19 mouse cellular contexts compared by ENCODE assay signal in the genomic region with DNA sequence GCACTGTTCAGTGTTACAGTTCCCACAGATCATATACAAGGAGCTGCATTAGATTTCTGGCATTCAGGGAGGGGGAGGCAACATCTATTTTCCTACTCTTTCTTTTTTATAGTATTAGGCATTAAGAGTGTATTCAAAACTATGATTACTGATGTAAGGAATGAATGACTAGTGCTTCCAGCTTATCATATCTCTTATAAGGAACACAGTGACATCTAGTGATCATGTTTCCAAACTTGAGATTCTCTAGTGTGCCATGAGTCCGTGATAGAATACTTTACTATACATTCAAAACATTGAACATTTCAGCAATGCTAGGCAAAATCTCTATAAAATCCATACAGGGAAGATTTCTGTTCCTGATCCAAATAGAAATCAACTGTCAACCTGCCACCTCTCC. TPM values are rescaled to one million over a fixed set of nuclear protein-coding genes. Genes with fewer than 3 reads are reported as not detected.
DNase-seq lines count a peak whose midpoint lies in the region; ATAC-seq and TF ChIP-seq lines count a peak whose summit lies in the region.
"Had no signal": no experiment of that assay in that cellular context is flagged by ENCODE, and none has a peak within 500 bp of the region (broad histone marks: within the 10 kb centered on the region; RNA-seq: fewer than 3 reads in every experiment).

No protein-coding gene starts in this region.

- 71% methylated on average over 1 of the region's 1 CpGs for WGBS in forebrain, embryonic 14.5 days
- WGBS in forebrain, embryonic 10.5 days: 71% methylated on average over 1 of the region's 1 CpGs
- 33% methylated on average over 1 of the region's 1 CpGs for WGBS in kidney, postnatal 0 days
- WGBS in lung, postnatal 0 days: 50% methylated on average over 1 of the region's 1 CpGs

- no peak overlapping the region for H3K27ac ChIP-seq in forebrain, embryonic 14.5 days (ENCODE audit: low read depth, low read length)
- no peak overlapping the region for H3K27ac ChIP-seq in forebrain, embryonic 10.5 days
- H3K27ac ChIP-seq in kidney, postnatal 0 days: no peak overlapping the region
- H3K27ac ChIP-seq in lung, postnatal 0 days (ENCODE audit: low read length): no peak overlapping the region
- H3K27ac ChIP-seq: forebrain, embryonic 12.5 days; heart, embryonic 13.5 days; hindbrain, embryonic 14.5 days; intestine, embryonic 15.5 days; liver, embryonic 13.5 days; neural tube, embryonic 12.5 days had no signal

- H3K4me3 ChIP-seq in forebrain, embryonic 14.5 days (ENCODE audit: low read depth, low read length): no peak overlapping the region
- H3K4me3 ChIP-seq in forebrain, embryonic 10.5 days: no peak overlapping the region
- no peak overlapping the region for H3K4me3 ChIP-seq in kidney, postnatal 0 days (replicated peaks; ENCODE audit: low read depth, low read length)
- H3K4me3 ChIP-seq in lung, postnatal 0 days (ENCODE audit: low read depth, low read length): no peak overlapping the region
- H3K4me3 ChIP-seq: forebrain, embryonic 12.5 days; heart, embryonic 13.5 days; intestine, embryonic 15.5 days; liver, embryonic 13.5 days; megakaryocyte, embryonic 14.5 days; neural tube, embryonic 12.5 days had no signal

- no peaks in the 10 kb centered on the region for H3K9me3 ChIP-seq in forebrain, embryonic 14.5 days (replicated peaks; ENCODE audit: control insufficient read depth, low read length)
- H3K9me3 ChIP-seq in forebrain, embryonic 10.5 days: no peaks in the 10 kb centered on the region
- H3K9me3 ChIP-seq in kidney, postnatal 0 days (replicated peaks; ENCODE audit: low read length): no peaks in the 10 kb centered on the region
- no peaks in the 10 kb centered on the region for H3K9me3 ChIP-seq in lung, postnatal 0 days (ENCODE audit: low read length)
- H3K9me3 ChIP-seq: forebrain, embryonic 12.5 days; heart, embryonic 13.5 days; intestine, embryonic 15.5 days; liver, embryonic 13.5 days; neural tube, embryonic 12.5 days had no signal

- no peaks in the 10 kb centered on the region for H3K36me3 ChIP-seq in forebrain, embryonic 14.5 days (ENCODE audit: control insufficient read depth, insufficient read depth, low read length)
- H3K36me3 ChIP-seq in forebrain, embryonic 10.5 days (replicated peaks): no peaks in the 10 kb centered on the region
- H3K36me3 ChIP-seq in kidney, postnatal 0 days (ENCODE audit: insufficient read depth, low read length): no peaks in the 10 kb centered on the region
- no peaks in the 10 kb centered on the region for H3K36me3 ChIP-seq in lung, postnatal 0 days (ENCODE audit: insufficient read depth, low read length)
- H3K36me3 ChIP-seq: forebrain, embryonic 12.5 days; heart, embryonic 13.5 days; intestine, embryonic 15.5 days; liver, embryonic 13.5 days; neural tube, embryonic 12.5 days had no signal

- peak; percentile 30 for DNase-seq in forebrain, embryonic 14.5 days (ENCODE audit: low spot score)
- DNase-seq in forebrain, embryonic 10.5 days (ENCODE audit: extremely low spot score, low spot score): no peak
- DNase-seq in kidney, postnatal 0 days (ENCODE audit: low spot score): peak; percentile 57
- no peak for DNase-seq in kidney, adult 8-10 months
- no peak for DNase-seq in lung, postnatal 0 days (ENCODE audit: low spot score)
- DNase-seq in lung, postnatal 25 days (ENCODE audit: low spot score): no peak
- DNase-seq in brain, adult 2 months (ENCODE audit: low read depth, low spot score): peak; percentile 31
- no peak for DNase-seq in cerebellum, adult 11-12 months
- DNase-seq: adrenal gland, adult 2 months; cerebellum, postnatal 25 days; embryo, embryonic 11 days; liver, embryonic 13.5 days; right cerebral cortex, postnatal 4 days had no signal

- no peak overlapping the region for H3K4me2 ChIP-seq in forebrain, embryonic 14.5 days (ENCODE audit: low read length)
- H3K4me2 ChIP-seq in kidney, postnatal 0 days (ENCODE audit: low read length): no peak overlapping the region
- H3K4me2 ChIP-seq in lung, postnatal 0 days (replicated peaks; ENCODE audit: low read depth, low read length): no peak overlapping the region
- H3K4me2 ChIP-seq: forebrain, embryonic 12.5 days; heart, embryonic 13.5 days; hindbrain, embryonic 14.5 days; intestine, embryonic 15.5 days; liver, embryonic 13.5 days; neural tube, embryonic 12.5 days had no signal

- TF ChIP-seq EP300 in lung, postnatal 0 days (IDR thresholded peaks at IDR 0.05): no peak

- peak; percentile 51; the same call in 1 of the 2 replicates for TF ChIP-seq CTCF in kidney, postnatal 0 days (IDR thresholded peaks at IDR 0.05; ENCODE audit: low read depth)
- peak; percentile 35; the same call in 1 of the 2 replicates for TF ChIP-seq CTCF in lung, postnatal 0 days (IDR thresholded peaks at IDR 0.05)

- ATAC-seq in forebrain, embryonic 14.5 days: no peak
- no peak for ATAC-seq in kidney, postnatal 0 days (replicated peaks; ENCODE audit: low FRiP score, low read depth)
- ATAC-seq in lung, postnatal 0 days: no peak
- ATAC-seq: intestine, embryonic 15.5 days had no signal

- H3K27me3 ChIP-seq in forebrain, embryonic 14.5 days (replicated peaks; ENCODE audit: control insufficient read depth, insufficient read depth, low read length): no peaks in the 10 kb centered on the region
- no peaks in the 10 kb centered on the region for H3K27me3 ChIP-seq in forebrain, embryonic 10.5 days (ENCODE audit: poor library complexity, severe bottlenecking)
- no peaks in the 10 kb centered on the region for H3K27me3 ChIP-seq in kidney, postnatal 0 days (ENCODE audit: insufficient read depth, low read length)
- no peaks in the 10 kb centered on the region for H3K27me3 ChIP-seq in lung, postnatal 0 days (replicated peaks; ENCODE audit: insufficient read depth, low read length)
- H3K27me3 ChIP-seq: forebrain, embryonic 12.5 days; heart, embryonic 13.5 days; intestine, embryonic 15.5 days; liver, embryonic 13.5 days; megakaryocyte, embryonic 14.5 days; neural tube, embryonic 12.5 days had no signal

- no peaks in the 10 kb centered on the region for H3K4me1 ChIP-seq in forebrain, embryonic 14.5 days (ENCODE audit: control insufficient read depth, insufficient read depth, low read length)
- 0 out of 2 replicates have a peak, but pooled peaks cover 4% of the 10 kb centered on the region for H3K4me1 ChIP-seq in forebrain, embryonic 10.5 days
- no peaks in the 10 kb centered on the region for H3K4me1 ChIP-seq in kidney, postnatal 0 days (replicated peaks; ENCODE audit: insufficient read depth, low read length)
- no peaks in the 10 kb centered on the region for H3K4me1 ChIP-seq in lung, postnatal 0 days (ENCODE audit: insufficient read depth, low read depth, low read length)
- H3K4me1 ChIP-seq: forebrain, embryonic 12.5 days; heart, embryonic 13.5 days; intestine, embryonic 15.5 days; liver, embryonic 13.5 days; megakaryocyte, embryonic 14.5 days; neural tube, embryonic 12.5 days had no signal

- H3K9ac ChIP-seq in forebrain, embryonic 14.5 days (ENCODE audit: low read length): no peak overlapping the region
- no peak overlapping the region for H3K9ac ChIP-seq in kidney, postnatal 0 days (ENCODE audit: low read depth, low read length)
- no peak overlapping the region for H3K9ac ChIP-seq in lung, postnatal 0 days (replicated peaks; ENCODE audit: low read depth)
- H3K9ac ChIP-seq: forebrain, embryonic 12.5 days; heart, embryonic 13.5 days; hindbrain, embryonic 14.5 days; intestine, embryonic 15.5 days; liver, embryonic 13.5 days; neural tube, embryonic 12.5 days had no signal

RNA-seq across cellular contexts. Expression of gene Trim32, which starts 24.5 kb away (rescaled TPM):
- polyA plus RNA-seq in forebrain, embryonic 14.5 days (2014; fragmentation: Nextera tagmentation; extraction: Ambion mirVana): 122 and 159 TPM in 2 replicates
- 65.3 and 68.3 TPM in 2 replicates for polyA plus RNA-seq in forebrain, embryonic 10.5 days (2016; fragmentation: Nextera tagmentation; extraction: Ambion mirVana)
- polyA plus RNA-seq in kidney, postnatal 0 days (2015; fragmentation: Nextera tagmentation; extraction: Ambion mirVana): 34.7 and 34.8 TPM in 2 replicates
- 11.9 and 12.9 TPM in 2 replicates for polyA plus RNA-seq in lung, postnatal 0 days (2015; fragmentation: Nextera tagmentation; extraction: Ambion mirVana)

Comparison
In these comparisons a context has a peak if more than half of its experiments do, and no peak if none do; other contexts are left out.
1. DNase-seq: peak in forebrain, embryonic 14.5 days (single experiment), kidney, postnatal 0 days (single experiment) and brain, adult 2 months (single experiment); none in forebrain, embryonic 10.5 days (single experiment), kidney, adult 8-10 months (0 of 2), lung, postnatal 0 days (single experiment), lung, postnatal 25 days (single experiment) and cerebellum, adult 11-12 months (single experiment).